15 mouse cellular contexts compared by ENCODE assay signal in genomic region chr9:77456169-77456826, GRCm38 (mm10).
A peak's percentile ranks its signal among the peaks of the same experiment; 100 is the strongest.
DNase-seq lines count a peak whose midpoint lies in the region; ATAC-seq lines count a peak whose summit lies in the region.
"Had no signal": no experiment of that assay in that cellular context is flagged by ENCODE, and none has a peak within 500 bp of the region (broad histone marks: within the 10 kb centered on the region; RNA-seq: fewer than 3 reads in every experiment).

No protein-coding gene starts in this region.

- no peak overlapping the region for H3K27ac ChIP-seq in hindbrain, embryonic 15.5 days (replicated peaks)
- no peak overlapping the region for H3K27ac ChIP-seq in hindbrain, embryonic 12.5 days
- H3K27ac ChIP-seq: liver, embryonic 13.5 days; stomach, postnatal 0 days had no signal

- peak; percentile 25; the same call in 1 of the 2 replicates for ATAC-seq in hindbrain, embryonic 15.5 days (ENCODE audit: low FRiP score, low read depth)
- ATAC-seq in hindbrain, embryonic 12.5 days (ENCODE audit: low FRiP score) = no peak
- ATAC-seq: activated CD4-positive, CD25-positive, alpha-beta regulatory T cell, adult 4 months had no signal

- no peak overlapping the region for H3K4me2 ChIP-seq in hindbrain, embryonic 15.5 days
- H3K4me2 ChIP-seq in hindbrain, embryonic 12.5 days (replicated peaks) = no peak overlapping the region
- H3K4me2 ChIP-seq: heart, embryonic 11.5 days; liver, embryonic 13.5 days had no signal

- no peak overlapping the region for H3K9ac ChIP-seq in hindbrain, embryonic 15.5 days
- H3K9ac ChIP-seq in hindbrain, embryonic 12.5 days = no peak overlapping the region
- H3K9ac ChIP-seq: liver, embryonic 13.5 days had no signal

- 64% methylated on average over 13 of the region's 13 CpGs for WGBS in hindbrain, embryonic 15.5 days
- 79% methylated on average over 13 of the region's 13 CpGs for WGBS in hindbrain, embryonic 12.5 days

- H3K4me1 ChIP-seq in hindbrain, embryonic 15.5 days (replicated peaks) = no peaks in the 10 kb centered on the region
- peaks cover 14% of the 10 kb centered on the region; the same call in 1 of the 2 replicates for H3K4me1 ChIP-seq in hindbrain, embryonic 12.5 days
- H3K4me1 ChIP-seq: liver, embryonic 13.5 days had no signal

- H3K36me3 ChIP-seq in hindbrain, embryonic 15.5 days = no peaks in the 10 kb centered on the region
- 0 out of 2 replicates have a peak, but pooled peaks cover 3% of the 10 kb centered on the region for H3K36me3 ChIP-seq in hindbrain, embryonic 12.5 days

- peak; percentile 4 for DNase-seq in 416B (ENCODE audit: low read depth)
- peak; percentile 28 for DNase-seq in T-cell, adult 2 months (ENCODE audit: low spot score)
- DNase-seq in lung, postnatal 36 days = peak; percentile 27
- no peak for DNase-seq in cerebellum, postnatal 4 days (ENCODE audit: low spot score in 2 of 2)
- no peak for DNase-seq in retina, embryonic 14.5 days (ENCODE audit: low spot score)
- DNase-seq in kidney, postnatal 25 days = no peak
- DNase-seq: embryo, embryonic 11 days; kidney, adult 2 months; liver, embryonic 13.5 days; retina, postnatal 1 day had no signal

- H3K4me3 ChIP-seq in hindbrain, embryonic 15.5 days = no peak overlapping the region
- no peak overlapping the region for H3K4me3 ChIP-seq in hindbrain, embryonic 12.5 days
- H3K4me3 ChIP-seq: liver, embryonic 13.5 days had no signal

- H3K9me3 ChIP-seq in hindbrain, embryonic 15.5 days = no peaks in the 10 kb centered on the region
- no peaks in the 10 kb centered on the region for H3K9me3 ChIP-seq in hindbrain, embryonic 12.5 days (replicated peaks)
- H3K9me3 ChIP-seq: liver, embryonic 13.5 days had no signal

- no peaks in the 10 kb centered on the region for H3K27me3 ChIP-seq in hindbrain, embryonic 15.5 days
- no peaks in the 10 kb centered on the region for H3K27me3 ChIP-seq in hindbrain, embryonic 12.5 days
- H3K27me3 ChIP-seq: liver, embryonic 13.5 days had no signal

Comparison
In these comparisons a context has a peak if more than half of its experiments do, and no peak if none do; other contexts are left out.
1. DNase-seq: peak in 416B (single experiment), T-cell, adult 2 months (single experiment) and lung, postnatal 36 days (single experiment); none in cerebellum, postnatal 4 days (0 of 2), retina, embryonic 14.5 days (single experiment) and kidney, postnatal 25 days (0 of 2).